Mouse (Mus musculus): ENCODE data around the gene Nebl. TPM values are rescaled to one million over a fixed set of nuclear protein-coding genes. Genes with fewer than 3 reads are reported as not detected.

Nebl gene
- polyA plus RNA-seq, 1 experiment from 2014 or later, result 9.7 TPM

GRCm38 (mm10) chr2:17644282-17645262, 86.7 kb downstream of the Nebl start:
- WGBS, result 27% methylated on average over 3 of the region's 3 CpGs
- H3K4me2 ChIP-seq (replicated peaks; ENCODE audit: low read depth, low read length), result no peak overlapping the region
- no peaks in the 10 kb centered on the region for H3K36me3 ChIP-seq (ENCODE audit: insufficient read depth, low read length)
- no peaks in the 10 kb centered on the region for H3K27me3 ChIP-seq (ENCODE audit: insufficient read depth, low read length)
- H3K4me1 ChIP-seq (ENCODE audit: insufficient read depth, low read length), result peaks cover 2% of the 10 kb centered on the region
- ATAC-seq (ENCODE audit: low FRiP score, low TSS enrichment), result peak; percentile 51; the same call in 1 of the 2 replicates
- H3K4me3 ChIP-seq (ENCODE audit: low read length), result no peak overlapping the region
- H3K9me3 ChIP-seq (ENCODE audit: low read length), result no peaks in the 10 kb centered on the region
- no peak overlapping the region for H3K27ac ChIP-seq (ENCODE audit: low read length)
- no peak overlapping the region for H3K9ac ChIP-seq (replicated peaks; ENCODE audit: low read length)

DNA sequence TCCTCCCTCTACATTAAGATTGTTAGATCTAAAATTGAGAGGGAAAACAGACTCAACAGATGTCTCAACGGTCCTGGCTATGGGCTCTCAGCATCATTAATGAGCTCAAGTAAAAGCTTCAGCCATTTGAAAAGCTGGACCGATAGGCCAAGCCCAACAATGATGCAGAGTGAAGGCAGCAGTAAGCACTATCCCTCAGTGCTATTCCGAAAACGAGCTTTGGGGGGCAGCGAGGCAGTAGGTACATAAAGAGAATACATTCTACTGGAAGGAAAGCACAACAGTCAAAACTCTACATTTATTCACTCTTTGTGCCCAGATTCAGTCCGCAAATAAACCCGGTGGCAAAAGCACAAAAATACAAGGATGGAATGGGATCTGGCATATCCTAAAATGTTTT, 87.4 kb downstream of the Nebl start:
- Histone ChIP-seq H3K4me3 (ENCODE audit: low read length) (no peak overlapping the region), H3K27ac (ENCODE audit: low read length) (no peak overlapping the region)
- no peak for ATAC-seq (ENCODE audit: low FRiP score, low TSS enrichment)

GRCm38 (mm10) chr2:17642770-17643169, 88.5 kb downstream of the Nebl start:
- no peak overlapping the region for H3K9ac ChIP-seq (replicated peaks; ENCODE audit: low read length)
- H3K4me1 ChIP-seq (ENCODE audit: insufficient read depth, low read length), result no peaks in the 10 kb centered on the region
- ATAC-seq (ENCODE audit: low FRiP score, low TSS enrichment), result no peak
- H3K9me3 ChIP-seq (ENCODE audit: low read length), result no peaks in the 10 kb centered on the region
- H3K27ac ChIP-seq (ENCODE audit: low read length), result no peak overlapping the region
- no peak overlapping the region for H3K4me2 ChIP-seq (replicated peaks; ENCODE audit: low read depth, low read length)
- H3K36me3 ChIP-seq (ENCODE audit: insufficient read depth, low read length), result no peaks in the 10 kb centered on the region
- no peak overlapping the region for H3K4me3 ChIP-seq (ENCODE audit: low read length)
- WGBS, result 75% methylated on average over 7 of the region's 7 CpGs
- no peaks in the 10 kb centered on the region for H3K27me3 ChIP-seq (ENCODE audit: insufficient read depth, low read length)

More for the DNA sequence above, 87.4 kb downstream of the Nebl start:
- no peaks in the 10 kb centered on the region for H3K36me3 ChIP-seq (ENCODE audit: insufficient read depth, low read length)
- no peaks in the 10 kb centered on the region for H3K27me3 ChIP-seq (ENCODE audit: insufficient read depth, low read length)
- H3K4me2 ChIP-seq (replicated peaks; ENCODE audit: low read depth, low read length), result no peak overlapping the region
- no peaks in the 10 kb centered on the region for H3K4me1 ChIP-seq (ENCODE audit: insufficient read depth, low read length)
- H3K9ac ChIP-seq (replicated peaks; ENCODE audit: low read length), result no peak overlapping the region
- 60% methylated on average over 7 of the region's 7 CpGs for WGBS
- H3K9me3 ChIP-seq (ENCODE audit: low read length), result no peaks in the 10 kb centered on the region

GRCm38 (mm10) chr2:17640861-17641260, 90.4 kb downstream of the Nebl start:
- Histone ChIP-seq H3K4me3 (ENCODE audit: low read length) (no peak overlapping the region), H3K27me3 (ENCODE audit: insufficient read depth, low read length) (no peaks in the 10 kb centered on the region), H3K9ac (replicated peaks; ENCODE audit: low read length) (no peak overlapping the region), H3K9me3 (ENCODE audit: low read length) (no peaks in the 10 kb centered on the region), H3K36me3 (ENCODE audit: insufficient read depth, low read length) (no peaks in the 10 kb centered on the region), H3K4me1 (ENCODE audit: insufficient read depth, low read length) (no peaks in the 10 kb centered on the region), H3K27ac (ENCODE audit: low read length) (no peak overlapping the region), H3K4me2 (replicated peaks; ENCODE audit: low read depth, low read length) (no peak overlapping the region)
- no peak; the same call in 1 of the 2 replicates for ATAC-seq (ENCODE audit: low FRiP score, low TSS enrichment)
- 46% methylated on average over 4 of the region's 4 CpGs for WGBS

GRCm38 (mm10) chr2:17638631-17639030, 92.6 kb downstream of the Nebl start:
- Histone ChIP-seq H3K4me2 (replicated peaks; ENCODE audit: low read depth, low read length) (no peak overlapping the region), H3K9ac (replicated peaks; ENCODE audit: low read length) (no peak overlapping the region), H3K9me3 (ENCODE audit: low read length) (no peaks in the 10 kb centered on the region), H3K4me1 (ENCODE audit: insufficient read depth, low read length) (no peaks in the 10 kb centered on the region), H3K4me3 (ENCODE audit: low read length) (no peak overlapping the region), H3K27ac (ENCODE audit: low read length) (no peak overlapping the region), H3K27me3 (ENCODE audit: insufficient read depth, low read length) (no peaks in the 10 kb centered on the region), H3K36me3 (ENCODE audit: insufficient read depth, low read length) (no peaks in the 10 kb centered on the region)
- WGBS, result 49% methylated on average over 5 of the region's 5 CpGs
- ATAC-seq (ENCODE audit: low FRiP score, low TSS enrichment), result no peak

DNA sequence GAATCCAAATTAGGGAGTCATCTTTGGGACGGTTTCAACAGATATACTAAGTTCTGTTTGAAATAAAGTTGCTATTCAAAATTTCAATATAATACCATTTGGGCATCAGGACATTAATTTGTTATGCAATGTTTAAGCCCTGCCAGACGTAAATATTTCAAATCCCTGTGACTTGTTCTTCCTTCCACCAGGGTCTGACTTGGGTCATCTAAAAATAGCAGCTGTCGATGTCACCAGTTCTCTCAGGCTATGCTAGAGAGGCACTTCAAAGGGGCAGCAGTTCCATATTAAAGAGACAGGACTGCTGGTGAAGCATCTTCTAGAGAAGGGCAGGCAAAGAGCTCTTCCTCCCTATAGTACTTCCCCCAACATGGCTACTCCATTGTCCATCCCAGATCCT, 107.3 kb downstream of the Nebl start:
- no peak overlapping the region for H3K9ac ChIP-seq (replicated peaks; ENCODE audit: low read length)
- no peak overlapping the region for H3K27ac ChIP-seq (ENCODE audit: low read length)
- no peak overlapping the region for H3K4me2 ChIP-seq (replicated peaks; ENCODE audit: low read depth, low read length)
- no peak for ATAC-seq (ENCODE audit: low FRiP score, low TSS enrichment)
- WGBS, result 55% methylated on average over 3 of the region's 3 CpGs
- no peak overlapping the region for H3K4me3 ChIP-seq (ENCODE audit: low read length)
- no peaks in the 10 kb centered on the region for H3K9me3 ChIP-seq (ENCODE audit: low read length)
- H3K36me3 ChIP-seq (ENCODE audit: insufficient read depth, low read length), result no peaks in the 10 kb centered on the region
- H3K27me3 ChIP-seq (ENCODE audit: insufficient read depth, low read length), result no peaks in the 10 kb centered on the region
- no peaks in the 10 kb centered on the region for H3K4me1 ChIP-seq (ENCODE audit: insufficient read depth, low read length)

DNA sequence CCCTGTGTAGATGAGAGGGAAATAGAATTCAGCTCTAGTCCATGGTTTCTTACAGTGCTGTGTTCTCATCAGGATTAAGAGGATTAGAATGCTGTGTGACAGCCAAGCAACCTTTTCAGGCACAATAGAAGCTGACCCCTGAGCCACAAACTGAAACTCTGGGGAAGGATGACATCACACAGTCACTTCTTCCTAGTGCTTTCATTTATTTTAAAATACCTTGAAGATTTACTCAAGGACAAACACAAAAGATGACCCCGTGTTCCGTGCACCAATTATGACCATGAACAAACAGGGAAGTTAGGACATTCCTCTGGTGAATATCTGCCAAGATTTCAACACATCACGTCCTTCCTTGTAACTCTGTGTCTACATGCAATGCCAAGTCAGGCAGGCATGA, 121.0 kb downstream of the Nebl start:
- no peak overlapping the region for H3K4me3 ChIP-seq (ENCODE audit: low read length)
- no peak for ATAC-seq (ENCODE audit: low FRiP score, low TSS enrichment)
- H3K4me2 ChIP-seq (replicated peaks; ENCODE audit: low read depth, low read length), result no peak overlapping the region
- no peaks in the 10 kb centered on the region for H3K36me3 ChIP-seq (ENCODE audit: insufficient read depth, low read length)
- H3K27ac ChIP-seq (ENCODE audit: low read length), result no peak overlapping the region
- no peaks in the 10 kb centered on the region for H3K27me3 ChIP-seq (ENCODE audit: insufficient read depth, low read length)
- no peak overlapping the region for H3K9ac ChIP-seq (replicated peaks; ENCODE audit: low read length)
- no peaks in the 10 kb centered on the region for H3K9me3 ChIP-seq (ENCODE audit: low read length)
- WGBS, result 71% methylated on average over 3 of the region's 3 CpGs
- H3K4me1 ChIP-seq (ENCODE audit: insufficient read depth, low read length), result no peaks in the 10 kb centered on the region

GRCm38 (mm10) chr2:17603573-17603972, 127.7 kb downstream of the Nebl start:
- Histone ChIP-seq H3K27me3 (ENCODE audit: insufficient read depth, low read length) (no peaks in the 10 kb centered on the region), H3K4me3 (ENCODE audit: low read length) (no peak overlapping the region), H3K9ac (replicated peaks; ENCODE audit: low read length) (no peak overlapping the region), H3K36me3 (ENCODE audit: insufficient read depth, low read length) (no peaks in the 10 kb centered on the region), H3K4me2 (replicated peaks; ENCODE audit: low read depth, low read length) (no peak overlapping the region), H3K4me1 (ENCODE audit: insufficient read depth, low read length) (no peaks in the 10 kb centered on the region), H3K9me3 (ENCODE audit: low read length) (peaks cover 3% of the 10 kb centered on the region; the same call in 1 of the 2 replicates), H3K27ac (ENCODE audit: low read length) (no peak overlapping the region)
- WGBS, result 61% methylated on average over 4 of the region's 4 CpGs
- ATAC-seq (ENCODE audit: low FRiP score, low TSS enrichment), result no peak

DNA sequence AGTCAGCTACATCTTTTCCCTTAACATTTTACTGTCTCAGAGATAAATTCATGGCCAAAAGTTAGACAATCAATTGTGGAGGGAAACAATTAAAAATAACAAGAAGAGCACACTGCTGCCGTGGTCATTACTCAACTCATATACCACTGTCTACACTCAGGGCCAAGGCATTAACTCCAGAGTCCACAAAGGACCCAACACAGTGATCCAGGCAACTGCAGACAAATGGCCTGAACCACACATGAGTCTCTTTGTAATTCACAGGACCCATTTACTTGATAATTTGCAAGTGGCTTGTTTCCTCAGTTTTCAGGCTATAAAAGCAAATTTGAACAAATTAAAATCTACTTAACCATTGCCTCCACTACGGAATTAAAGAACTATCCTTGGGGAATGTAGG, 130.6 kb downstream of the Nebl start:
- 65% methylated on average over 2 of the region's 2 CpGs for WGBS
- Histone ChIP-seq H3K27me3 (ENCODE audit: insufficient read depth, low read length) (no peaks in the 10 kb centered on the region), H3K4me1 (ENCODE audit: insufficient read depth, low read length) (no peaks in the 10 kb centered on the region), H3K36me3 (ENCODE audit: insufficient read depth, low read length) (no peaks in the 10 kb centered on the region), H3K9ac (replicated peaks; ENCODE audit: low read length) (no peak overlapping the region), H3K4me2 (replicated peaks; ENCODE audit: low read depth, low read length) (no peak overlapping the region), H3K27ac (ENCODE audit: low read length) (no peak overlapping the region), H3K9me3 (ENCODE audit: low read length) (peaks cover 3% of the 10 kb centered on the region; the same call in 1 of the 2 replicates), H3K4me3 (ENCODE audit: low read length) (no peak overlapping the region)
- no peak for ATAC-seq (ENCODE audit: low FRiP score, low TSS enrichment)

- Histone ChIP-seq H3K9me3 (ENCODE audit: low read length) (peaks cover 3% of the 10 kb centered on the region; the same call in 1 of the 2 replicates), H3K9ac (replicated peaks; ENCODE audit: low read length) (no peak overlapping the region), H3K4me2 (replicated peaks; ENCODE audit: low read depth, low read length) (no peak overlapping the region), H3K27ac (ENCODE audit: low read length) (no peak overlapping the region), H3K27me3 (ENCODE audit: insufficient read depth, low read length) (no peaks in the 10 kb centered on the region), H3K4me3 (ENCODE audit: low read length) (no peak overlapping the region), H3K36me3 (ENCODE audit: insufficient read depth, low read length) (no peaks in the 10 kb centered on the region), H3K4me1 (ENCODE audit: insufficient read depth, low read length) (no peaks in the 10 kb centered on the region)
- 76% methylated on average over 4 of the region's 4 CpGs for WGBS
- no peak for ATAC-seq (ENCODE audit: low FRiP score, low TSS enrichment)
Measured at GRCm38 (mm10) chr2:17599860-17600259, 131.4 kb downstream of the Nebl start.

All from kidney, embryonic 16.5 days (tissue).